Mouse (Mus musculus) layer of hippocampus, adult 11-12 months (tissue): Measurements from ENCODE around the gene Rgs7.

Source experiments
- DNase-seq: peaks from one replicate; pipeline ENCODE4 v3.0.0; 2022; ENCODE audit warnings: low spot score

Rgs7 gene

GRCm38 (mm10) chr1:175300895-175301294 lies 191.4 kb downstream of the Rgs7 start:
- DNase-seq, result no peak

- DNase-seq, result no peak
These were observed 191.9 kb downstream of the Rgs7 start for GRCm38 (mm10) chr1:175300404-175300803.

- no peak for DNase-seq
These were observed 192.5 kb downstream of the Rgs7 start for GRCm38 (mm10) chr1:175299603-175300397.

GRCm38 (mm10) chr1:175296906-175297305 lies 195.4 kb downstream of the Rgs7 start:
- no peak for DNase-seq

- no peak for DNase-seq
These were observed 202.2 kb downstream of the Rgs7 start for GRCm38 (mm10) chr1:175290072-175290471.

- no peak for DNase-seq
These were observed 230.0 kb downstream of the Rgs7 start for GRCm38 (mm10) chr1:175262341-175262740.

- DNase-seq, result no peak
These were observed 232.9 kb downstream of the Rgs7 start for GRCm38 (mm10) chr1:175259374-175259773.

GRCm38 (mm10) chr1:175255224-175255623 lies 237.1 kb downstream of the Rgs7 start:
- DNase-seq, result no peak

GRCm38 (mm10) chr1:175254724-175255123 lies 237.6 kb downstream of the Rgs7 start:
- DNase-seq, result no peak

- DNase-seq, result no peak
These were observed 250.2 kb downstream of the Rgs7 start for GRCm38 (mm10) chr1:175242135-175242534.

- no peak for DNase-seq
These were observed 252.2 kb downstream of the Rgs7 start for GRCm38 (mm10) chr1:175240137-175240536.

- no peak for DNase-seq
These were observed 270.5 kb downstream of the Rgs7 start for GRCm38 (mm10) chr1:175221593-175222500.

- no peak for DNase-seq
These were observed 272.7 kb downstream of the Rgs7 start for GRCm38 (mm10) chr1:175219563-175219962.

- no peak for DNase-seq
These were observed 285.3 kb downstream of the Rgs7 start for GRCm38 (mm10) chr1:175207004-175207403.

GRCm38 (mm10) chr1:175205633-175206032 lies 286.7 kb downstream of the Rgs7 start:
- no peak for DNase-seq

GRCm38 (mm10) chr1:175203544-175203943 lies 288.8 kb downstream of the Rgs7 start:
- DNase-seq, result no peak

- DNase-seq, result peak; percentile 22
These were observed 289.4 kb downstream of the Rgs7 start for GRCm38 (mm10) chr1:175202902-175203301.

- no peak for DNase-seq
These were observed 293.4 kb downstream of the Rgs7 start for GRCm38 (mm10) chr1:175198881-175199280.

- DNase-seq, result no peak
These were observed 296.5 kb downstream of the Rgs7 start for GRCm38 (mm10) chr1:175195806-175196205.

- no peak for DNase-seq
These were observed 304.1 kb downstream of the Rgs7 start for GRCm38 (mm10) chr1:175188186-175188585.

- no peak for DNase-seq
These were observed 307.1 kb downstream of the Rgs7 start for GRCm38 (mm10) chr1:175185211-175185610.

GRCm38 (mm10) chr1:175184736-175185135 lies 307.6 kb downstream of the Rgs7 start:
- no peak for DNase-seq

GRCm38 (mm10) chr1:175178733-175179132 lies 313.6 kb downstream of the Rgs7 start:
- DNase-seq, result no peak
